In genomic region chr13:58112191-58112590, GRCm38 (mm10) we compare ENCODE assay signal across 7 mouse cellular contexts. TPM values are rescaled to one million over a fixed set of nuclear protein-coding genes. Genes with fewer than 3 reads are reported as not detected.
DNase-seq lines count a peak whose midpoint lies in the region; ATAC-seq and TF ChIP-seq lines count a peak whose summit lies in the region.

No protein-coding gene starts in this region.

- no peaks in the 10 kb centered on the region for H3K9me3 ChIP-seq in forebrain, embryonic 16.5 days (ENCODE audit: control insufficient read depth, low read length)

- intact Hi-C loops in left cerebral cortex, postnatal 25 days (cut with DNase I) = loop anchor here (2.0 kb wide), 3 partner anchors 37 to 77 kb away; no protein-coding TSS in a partner anchor

- TF ChIP-seq CTCF in olfactory bulb, adult 2 months (IDR thresholded peaks at IDR 0.05; ENCODE audit: insufficient read depth, low read depth, low read length) = no peak

- no peak for ATAC-seq in forebrain, embryonic 16.5 days
- no peak for ATAC-seq in monocyte, adult 5-6 weeks (replicated peaks; ENCODE audit: insufficient number of reproducible peaks, low FRiP score, low TSS enrichment, poor library complexity, severe bottlenecking)

- no peak for TF ChIP-seq POLR2A in olfactory bulb, adult 2 months (IDR thresholded peaks at IDR 0.05; ENCODE audit: insufficient read depth, low read depth, low read length)

- H3K36me3 ChIP-seq in forebrain, embryonic 16.5 days (ENCODE audit: control insufficient read depth, insufficient read depth) = no peaks in the 10 kb centered on the region

- no peak overlapping the region for H3K27ac ChIP-seq in forebrain, embryonic 16.5 days (ENCODE audit: low read length)
- H3K27ac ChIP-seq in olfactory bulb, adult 2 months (ENCODE audit: insufficient read depth, low read depth, low read length) = peak overlapping the region; percentile 96

- DNase-seq in left cerebral cortex, adult 18-20 months (ENCODE audit: low spot score in 2 of 2) = peak; percentile 58
- DNase-seq in left cerebral cortex, adult 11 months (ENCODE audit: low spot score) = no peak
- DNase-seq in left cerebral cortex, postnatal 25 days (ENCODE audit: low spot score in 2 of 2) = peak; percentile 42 to 78
- no peak for DNase-seq in spleen, adult 12 weeks (ENCODE audit: low spot score)

- H3K4me3 ChIP-seq in forebrain, embryonic 16.5 days (replicated peaks; ENCODE audit: low read length) = peak overlapping the region; percentile 64
- H3K4me3 ChIP-seq in olfactory bulb, adult 2 months (ENCODE audit: insufficient read depth, low read depth, low read length) = peak overlapping the region; percentile 66

- H3K4me1 ChIP-seq in forebrain, embryonic 16.5 days (replicated peaks; ENCODE audit: control insufficient read depth, insufficient read depth, low read length) = peaks cover 16% of the 10 kb centered on the region
- peaks cover 28% of the 10 kb centered on the region for H3K4me1 ChIP-seq in olfactory bulb, adult 2 months (ENCODE audit: control insufficient read depth, insufficient read depth, low read length)

- H3K9ac ChIP-seq in forebrain, embryonic 16.5 days (replicated peaks; ENCODE audit: low read depth, low read length) = peak overlapping the region; percentile 80

- H3K27me3 ChIP-seq in forebrain, embryonic 16.5 days (replicated peaks; ENCODE audit: control insufficient read depth, insufficient read depth, low read length) = no peaks in the 10 kb centered on the region

- WGBS in forebrain, embryonic 16.5 days = 59% methylated on average over 10 of the region's 10 CpGs
- 19% methylated on average over 10 of the region's 10 CpGs for WGBS in olfactory bulb, adult 2 months

- peak overlapping the region; percentile 83 for H3K4me2 ChIP-seq in forebrain, embryonic 16.5 days (ENCODE audit: low read length)

RNA-seq across cellular contexts. Expression of gene Klhl3, which starts 1.2 kb away (rescaled TPM):
- 10 to 100 TPM; 30.1 to 33.9 TPM for total RNA-seq in left cerebral cortex, adult 18-20 months (2021)
- polyA plus RNA-seq in forebrain, embryonic 16.5 days (2015; fragmentation: Nextera tagmentation; extraction: Ambion mirVana) = 8.9 and 11.8 TPM in 2 replicates
- total RNA-seq in left cerebral cortex, postnatal 25 days (2021) = 10 to 100 TPM; 33.3 to 37.3 TPM
- polyA plus RNA-seq in olfactory bulb, adult 2 months (2012; ENCODE audit: insufficient read depth, insufficient read length, low replicate concordance, missing spikeins) = not detected in 2 replicates
- 0.19 to 0.29 TPM in 2 of 3 replicates, not detected in the other for total RNA-seq in monocyte, adult 5-6 weeks (2017)

RNA-seq across cellular contexts. Expression of gene Hnrnpa0, which starts 16.2 kb away (rescaled TPM):
- 100 to 1,000 TPM; 125 to 127 TPM for total RNA-seq in left cerebral cortex, adult 18-20 months (2021)
- polyA plus RNA-seq in forebrain, embryonic 16.5 days (2015; fragmentation: Nextera tagmentation; extraction: Ambion mirVana) = 49.8 and 50.9 TPM in 2 replicates
- 100 to 1,000 TPM; 112 to 119 TPM for total RNA-seq in left cerebral cortex, postnatal 25 days (2021)
- 114 TPM in 1 of 2 replicates, not detected in the other for polyA plus RNA-seq in olfactory bulb, adult 2 months (2012; ENCODE audit: insufficient read depth, insufficient read length, low replicate concordance, missing spikeins)
- 47.3 to 65.4 TPM (median 52.6 TPM) in 3 replicates for total RNA-seq in monocyte, adult 5-6 weeks (2017)

RNA-seq across cellular contexts. Expression of gene Idnk, which starts 45.3 kb away (rescaled TPM):
- 10 to 100 TPM; 29.6 to 33.2 TPM for total RNA-seq in left cerebral cortex, adult 18-20 months (2021)
- 59.0 and 60.0 TPM in 2 replicates for polyA plus RNA-seq in forebrain, embryonic 16.5 days (2015; fragmentation: Nextera tagmentation; extraction: Ambion mirVana)
- 10 to 100 TPM; 28.3 to 30.0 TPM for total RNA-seq in left cerebral cortex, postnatal 25 days (2021)
- polyA plus RNA-seq in olfactory bulb, adult 2 months (2012; ENCODE audit: insufficient read depth, insufficient read length, low replicate concordance, missing spikeins) = not detected in 2 replicates
- 42.7 to 88.2 TPM (median 44.6 TPM) in 3 replicates for total RNA-seq in monocyte, adult 5-6 weeks (2017)

Comparison
In these comparisons a context has a peak if more than half of its experiments do, and no peak if none do; other contexts are left out.
1. DNase-seq: peak in left cerebral cortex, adult 18-20 months (2 of 2) and left cerebral cortex, postnatal 25 days (2 of 2); none in left cerebral cortex, adult 11 months (single experiment) and spleen, adult 12 weeks (single experiment).
2. RNA of gene Klhl3, which starts 1.2 kb away (total RNA-seq): 33.3 to 37.3 TPM in left cerebral cortex, postnatal 25 days and 30.1 to 33.9 TPM in left cerebral cortex, adult 18-20 months; 0.19 to 0.29 TPM in monocyte, adult 5-6 weeks; every median in the first group is over 10 times any median in the second.